Mouse (Mus musculus) liver, embryonic 14.5 days (tissue): ENCODE data around the gene Cox5b.

ENCODE experiments used
- CTCF ChIP-seq: IDR thresholded peaks from 2 replicates; pipeline ENCODE4 v1.5.1; 2016; ENCODE audit warnings: antibody characterized with exemption, low read depth, control low read depth
- EP300 ChIP-seq: IDR thresholded peaks from 2 replicates; pipeline ENCODE4 v1.6.1; 2016; ENCODE audit warnings: antibody characterized with exemption, low read depth

- TF ChIP-seq CTCF (no peak), EP300 (no peak)
Observed at GRCm38 (mm10) chr1:36665165-36665723, 26.0 kb upstream of the Cox5b start.
